Comparison of ENCODE assay signal across 12 mouse cellular contexts in genomic region chr5:88999793-89000192, GRCm38 (mm10).
DNase-seq lines count a peak whose midpoint lies in the region.
"Had no signal": no experiment of that assay in that cellular context is flagged by ENCODE, and none has a peak within 500 bp of the region (broad histone marks: within the 10 kb centered on the region; RNA-seq: fewer than 3 reads in every experiment).

No protein-coding gene starts in this region.

- peak; percentile 21 for DNase-seq in kidney, adult 18-20 months
- DNase-seq in kidney, postnatal 14 days, result no peak
- DNase-seq in kidney, postnatal 25 days, result peak; percentile 19 to 54
- DNase-seq in kidney, postnatal 4 days, result no peak
- peak; percentile 47 for DNase-seq in lung, postnatal 36 days
- no peak for DNase-seq in lung, postnatal 10 days
- DNase-seq: adrenal gland, postnatal 14 days; cerebellum, adult 11-12 months; cerebellum, adult 9-10 months; gastrocnemius, postnatal 14 days; heart, adult 2 months; heart, postnatal 14 days had no signal

Comparison
In these comparisons a context has a peak if more than half of its experiments do, and no peak if none do; other contexts are left out.
1. DNase-seq: peak in kidney, adult 18-20 months (single experiment), kidney, postnatal 25 days (2 of 2) and lung, postnatal 36 days (single experiment); none in kidney, postnatal 14 days (single experiment), kidney, postnatal 4 days (0 of 2) and lung, postnatal 10 days (single experiment).